Mouse (Mus musculus): ENCODE measurements around the gene Nectin4.

DNA sequence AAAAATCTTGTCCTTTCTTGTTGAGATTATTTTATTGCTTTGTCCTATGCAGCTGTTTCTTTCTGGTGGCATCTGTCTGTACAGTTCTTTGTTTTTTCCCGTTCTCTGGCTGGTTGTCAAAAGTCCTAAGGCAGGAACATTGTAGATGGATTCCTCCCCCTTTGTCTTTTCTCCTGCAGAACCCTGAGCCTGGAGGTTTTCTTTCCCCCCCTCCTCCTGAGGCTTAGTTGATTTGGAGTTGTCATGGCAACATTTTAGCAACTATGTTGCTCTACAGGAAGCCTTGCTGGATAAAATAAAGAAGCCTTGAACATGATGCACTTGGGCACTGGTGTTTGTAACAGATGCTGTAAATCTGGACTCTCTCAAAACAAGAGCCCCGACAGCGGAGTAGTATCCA is 42.5 kb downstream of the Nectin4 start:
- TF ChIP-seq CTCF (IDR thresholded peaks at IDR 0.05; ENCODE audit: control insufficient read depth, insufficient read depth, insufficient read length) = no peak
- no peak for TF ChIP-seq MAX (IDR thresholded peaks at IDR 0.05)
- no peak for TF ChIP-seq USF1 (IDR thresholded peaks at IDR 0.05; ENCODE audit: low read depth)

Measured in C2C12 (cell line).